ENCODE assay signal across 13 mouse cellular contexts in the genomic region with DNA sequence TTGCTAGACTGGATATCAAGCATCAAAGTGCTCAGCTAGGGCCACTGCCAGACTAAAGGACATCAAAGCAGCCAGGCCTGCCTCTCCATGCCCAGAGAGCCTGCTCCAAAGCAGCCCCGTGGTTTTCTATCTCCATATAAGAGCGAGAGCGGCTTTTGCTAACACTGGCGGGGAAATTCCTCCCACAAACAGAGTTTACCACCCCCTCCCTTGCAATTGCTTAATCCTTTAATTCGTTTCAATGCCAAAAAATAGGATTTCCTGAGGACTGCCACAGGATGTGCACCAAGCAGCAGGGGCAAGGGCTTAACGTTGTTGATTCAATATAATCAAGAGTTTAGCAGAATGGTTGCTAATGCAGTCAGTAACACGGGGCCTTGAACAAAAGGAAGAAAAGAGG. TPM values are rescaled to one million over a fixed set of nuclear protein-coding genes. Genes with fewer than 3 reads are reported as not detected.
DNase-seq lines count a peak whose midpoint lies in the region; ATAC-seq and TF ChIP-seq lines count a peak whose summit lies in the region.
"Had no signal": no experiment of that assay in that cellular context is flagged by ENCODE, and none has a peak within 500 bp of the region (broad histone marks: within the 10 kb centered on the region; RNA-seq: fewer than 3 reads in every experiment).

No protein-coding gene starts in this region.

- no peak for TF ChIP-seq POLR2A in brain, embryonic 14.5 days (IDR thresholded peaks at IDR 0.05; ENCODE audit: borderline replicate concordance, extremely low read depth, insufficient read depth, insufficient read length, poor library complexity, severe bottlenecking)

- TF ChIP-seq CTCF in brain, embryonic 14.5 days (IDR thresholded peaks at IDR 0.05; ENCODE audit: borderline replicate concordance, extremely low read depth, insufficient read depth, insufficient read length), result no peak

- H3K36me3 ChIP-seq in hindbrain, embryonic 16.5 days (ENCODE audit: control insufficient read depth, insufficient read depth, low read length), result no peaks in the 10 kb centered on the region
- peaks cover 6% of the 10 kb centered on the region; the same call in 1 of the 2 replicates for H3K36me3 ChIP-seq in hindbrain, embryonic 12.5 days
- no peaks in the 10 kb centered on the region for H3K36me3 ChIP-seq in forebrain, embryonic 13.5 days (ENCODE audit: poor library complexity, severe bottlenecking)
- 0 out of 2 replicates have a peak, but pooled peaks cover 8% of the 10 kb centered on the region for H3K36me3 ChIP-seq in midbrain, embryonic 14.5 days (ENCODE audit: control insufficient read depth, insufficient read depth, low read length)
- no peaks in the 10 kb centered on the region for H3K36me3 ChIP-seq in intestine, embryonic 16.5 days (ENCODE audit: control insufficient read depth, insufficient read depth, low read length)
- no peaks in the 10 kb centered on the region for H3K36me3 ChIP-seq in kidney, embryonic 16.5 days (ENCODE audit: insufficient read depth, low read length)

- peak; percentile 86 for DNase-seq in brain, embryonic 14.5 days (ENCODE audit: low read depth)
- peak; percentile 79 for DNase-seq in midbrain, embryonic 14.5 days
- DNase-seq: gastrocnemius, postnatal 25 days; thymus, postnatal 14 days had no signal

- H3K4me1 ChIP-seq in hindbrain, embryonic 16.5 days (ENCODE audit: control insufficient read depth, insufficient read depth, low read depth, low read length), result peaks cover 10% of the 10 kb centered on the region
- no peaks in the 10 kb centered on the region for H3K4me1 ChIP-seq in hindbrain, embryonic 12.5 days
- peaks cover 44% of the 10 kb centered on the region for H3K4me1 ChIP-seq in forebrain, embryonic 13.5 days
- peaks cover 8% of the 10 kb centered on the region for H3K4me1 ChIP-seq in midbrain, embryonic 14.5 days (ENCODE audit: control insufficient read depth, insufficient read depth, low read length)
- no peaks in the 10 kb centered on the region for H3K4me1 ChIP-seq in intestine, embryonic 16.5 days (ENCODE audit: control insufficient read depth, insufficient read depth, low read length)
- 0 out of 2 replicates have a peak, but pooled peaks cover 5% of the 10 kb centered on the region for H3K4me1 ChIP-seq in kidney, embryonic 16.5 days (ENCODE audit: insufficient read depth, low read length)

- peak; percentile 46 for ATAC-seq in hindbrain, embryonic 16.5 days
- ATAC-seq in hindbrain, embryonic 12.5 days (ENCODE audit: low FRiP score), result no peak
- ATAC-seq in forebrain, embryonic 13.5 days, result peak; percentile 77; the same call in 1 of the 2 replicates
- ATAC-seq in midbrain, embryonic 14.5 days (ENCODE audit: low FRiP score, low TSS enrichment), result peak; percentile 58; the same call in 1 of the 2 replicates
- ATAC-seq in intestine, embryonic 16.5 days, result no peak
- ATAC-seq in kidney, embryonic 16.5 days (ENCODE audit: low FRiP score, low TSS enrichment), result no peak
- no peak for ATAC-seq in erythroblast, adult 5-6 weeks (replicated peaks; ENCODE audit: low FRiP score, poor library complexity, severe bottlenecking)
- ATAC-seq: CD4-positive, CD25-positive, alpha-beta regulatory T cell, adult 4 months had no signal

- no peak overlapping the region for H3K27ac ChIP-seq in hindbrain, embryonic 16.5 days (ENCODE audit: low read depth, low read length)
- no peak overlapping the region for H3K27ac ChIP-seq in hindbrain, embryonic 12.5 days
- H3K27ac ChIP-seq in forebrain, embryonic 13.5 days, result no peak overlapping the region
- 0 out of 2 replicates have a peak overlapping the region, but pooled peaks have one; percentile 5 for H3K27ac ChIP-seq in midbrain, embryonic 14.5 days (replicated peaks; ENCODE audit: low read depth, low read length)
- no peak overlapping the region for H3K27ac ChIP-seq in intestine, embryonic 16.5 days (ENCODE audit: low read length)
- no peak overlapping the region for H3K27ac ChIP-seq in kidney, embryonic 16.5 days (ENCODE audit: low read length)
- H3K27ac ChIP-seq: embryonic facial prominence, embryonic 15.5 days; liver, embryonic 14.5 days had no signal

- 16% methylated on average over 7 of the region's 7 CpGs for WGBS in hindbrain, embryonic 16.5 days
- 16% methylated on average over 7 of the region's 7 CpGs for WGBS in hindbrain, embryonic 12.5 days
- WGBS in forebrain, embryonic 13.5 days, result 3% methylated on average over 7 of the region's 7 CpGs
- 4% methylated on average over 7 of the region's 7 CpGs for WGBS in midbrain, embryonic 14.5 days
- WGBS in intestine, embryonic 16.5 days, result 31% methylated on average over 7 of the region's 7 CpGs
- 40% methylated on average over 7 of the region's 7 CpGs for WGBS in kidney, embryonic 16.5 days

- H3K4me2 ChIP-seq in hindbrain, embryonic 16.5 days (ENCODE audit: low read length), result no peak overlapping the region
- H3K4me2 ChIP-seq in hindbrain, embryonic 12.5 days (replicated peaks), result no peak overlapping the region
- no peak overlapping the region for H3K4me2 ChIP-seq in forebrain, embryonic 13.5 days
- H3K4me2 ChIP-seq in midbrain, embryonic 14.5 days (ENCODE audit: low read length), result no peak overlapping the region
- H3K4me2 ChIP-seq in intestine, embryonic 16.5 days (ENCODE audit: low read depth, low read length), result no peak overlapping the region
- no peak overlapping the region for H3K4me2 ChIP-seq in kidney, embryonic 16.5 days (replicated peaks; ENCODE audit: low read depth, low read length)
- H3K4me2 ChIP-seq: embryonic facial prominence, embryonic 15.5 days had no signal

- no peaks in the 10 kb centered on the region for H3K27me3 ChIP-seq in hindbrain, embryonic 16.5 days (replicated peaks; ENCODE audit: control insufficient read depth, insufficient read depth, low read length)
- H3K27me3 ChIP-seq in hindbrain, embryonic 12.5 days, result no peaks in the 10 kb centered on the region
- H3K27me3 ChIP-seq in forebrain, embryonic 13.5 days, result peaks cover 14% of the 10 kb centered on the region; the same call in 1 of the 2 replicates
- H3K27me3 ChIP-seq in midbrain, embryonic 14.5 days (ENCODE audit: control insufficient read depth, insufficient read depth, low read length), result peaks cover 13% of the 10 kb centered on the region
- no peaks in the 10 kb centered on the region for H3K27me3 ChIP-seq in intestine, embryonic 16.5 days (replicated peaks; ENCODE audit: control insufficient read depth, insufficient read depth, low read length)
- no peaks in the 10 kb centered on the region for H3K27me3 ChIP-seq in kidney, embryonic 16.5 days (ENCODE audit: insufficient read depth, low read length)
- H3K27me3 ChIP-seq: embryonic facial prominence, embryonic 15.5 days had no signal

- H3K4me3 ChIP-seq in hindbrain, embryonic 16.5 days (ENCODE audit: low read length), result no peak overlapping the region
- H3K4me3 ChIP-seq in hindbrain, embryonic 12.5 days, result no peak overlapping the region
- H3K4me3 ChIP-seq in forebrain, embryonic 13.5 days, result no peak overlapping the region
- no peak overlapping the region for H3K4me3 ChIP-seq in midbrain, embryonic 14.5 days (replicated peaks; ENCODE audit: low read depth, low read length)
- no peak overlapping the region for H3K4me3 ChIP-seq in intestine, embryonic 16.5 days (ENCODE audit: low read length)
- H3K4me3 ChIP-seq in kidney, embryonic 16.5 days (ENCODE audit: low read length), result no peak overlapping the region
- H3K4me3 ChIP-seq: embryonic facial prominence, embryonic 15.5 days had no signal

- no peaks in the 10 kb centered on the region for H3K9me3 ChIP-seq in hindbrain, embryonic 16.5 days (ENCODE audit: control insufficient read depth, low read length)
- H3K9me3 ChIP-seq in hindbrain, embryonic 12.5 days (replicated peaks), result no peaks in the 10 kb centered on the region
- no peaks in the 10 kb centered on the region for H3K9me3 ChIP-seq in forebrain, embryonic 13.5 days (replicated peaks)
- no peaks in the 10 kb centered on the region for H3K9me3 ChIP-seq in midbrain, embryonic 14.5 days (ENCODE audit: control insufficient read depth, low read length)
- H3K9me3 ChIP-seq in intestine, embryonic 16.5 days (ENCODE audit: control insufficient read depth, low read length), result no peaks in the 10 kb centered on the region
- H3K9me3 ChIP-seq in kidney, embryonic 16.5 days (ENCODE audit: low read length), result no peaks in the 10 kb centered on the region
- H3K9me3 ChIP-seq: embryonic facial prominence, embryonic 15.5 days had no signal

- H3K9ac ChIP-seq in hindbrain, embryonic 16.5 days (ENCODE audit: low read depth, low read length), result no peak overlapping the region; the same call in 1 of the 2 replicates
- no peak overlapping the region for H3K9ac ChIP-seq in hindbrain, embryonic 12.5 days
- no peak overlapping the region for H3K9ac ChIP-seq in forebrain, embryonic 13.5 days
- no peak overlapping the region for H3K9ac ChIP-seq in midbrain, embryonic 14.5 days (replicated peaks; ENCODE audit: low read length)
- no peak overlapping the region for H3K9ac ChIP-seq in intestine, embryonic 16.5 days (ENCODE audit: low read depth, low read length)
- H3K9ac ChIP-seq in kidney, embryonic 16.5 days (replicated peaks; ENCODE audit: low read length), result no peak overlapping the region
- H3K9ac ChIP-seq: embryonic facial prominence, embryonic 15.5 days; liver, embryonic 14.5 days had no signal

RNA-seq across cellular contexts. Expression of a gene that starts 28.1 kb away (rescaled TPM):
- polyA plus RNA-seq in hindbrain, embryonic 16.5 days (2015; fragmentation: Nextera tagmentation; extraction: Ambion mirVana), result 1.1 and 1.4 TPM in 2 replicates
- 1.0 and 1.1 TPM in 2 replicates for polyA plus RNA-seq in hindbrain, embryonic 12.5 days (2016; fragmentation: Nextera tagmentation; extraction: Ambion mirVana)
- 0.96 and 1.4 TPM in 2 replicates for polyA plus RNA-seq in brain, embryonic 14.5 days (2012; rRNA removed)
- 1.5 and 2.6 TPM in 2 replicates for polyA plus RNA-seq in forebrain, embryonic 13.5 days (2015; fragmentation: Nextera tagmentation; extraction: Ambion mirVana)
- 0.75 and 1.0 TPM in 2 replicates for polyA plus RNA-seq in midbrain, embryonic 14.5 days (2014; fragmentation: Nextera tagmentation; extraction: Ambion mirVana)
- polyA plus RNA-seq in intestine, embryonic 16.5 days (2015; fragmentation: Nextera tagmentation; extraction: Ambion mirVana), result 0.27 and 0.49 TPM in 2 replicates
- polyA plus RNA-seq in kidney, embryonic 16.5 days (2015; fragmentation: Nextera tagmentation; extraction: Ambion mirVana), result 0.76 and 1.0 TPM in 2 replicates
- not detected in 2 replicates for total RNA-seq in erythroblast, adult 5-6 weeks (2015; ENCODE audit: low replicate concordance)
- total RNA-seq in erythroblast, adult 5-6 weeks (2017; ENCODE audit: low replicate concordance), result not detected in 2 replicates
- total RNA-seq: gastrocnemius, postnatal 25 days had no signal
- polyA plus RNA-seq: CD4-positive, CD25-positive, alpha-beta regulatory T cell, adult 4 months had no signal

Comparison
In these comparisons a context has a peak if more than half of its experiments do, and no peak if none do; other contexts are left out.
1. ATAC-seq: peak in hindbrain, embryonic 16.5 days (single experiment), forebrain, embryonic 13.5 days (single experiment) and midbrain, embryonic 14.5 days (single experiment); none in hindbrain, embryonic 12.5 days (single experiment), intestine, embryonic 16.5 days (single experiment), kidney, embryonic 16.5 days (single experiment) and erythroblast, adult 5-6 weeks (single experiment).